Mouse (Mus musculus): ENCODE measurements at regions not wholly inside any gene's neighbourhood (a gene's known extent, or its start where the extent isn't known, plus 50 kb on each side); places are given as distances from the start of the nearest gene placed in this dataset.

- DNase-seq: peak; percentile 11
Measured at GRCm38 (mm10) chr16:78490245-78490644, 86.3 kb downstream of the D16Ertd472e start.

- DNase-seq: no peak
Measured at GRCm38 (mm10) chr16:78489604-78490003, 86.9 kb downstream of the D16Ertd472e start.

- DNase-seq: no peak
Measured at GRCm38 (mm10) chr16:78486531-78486930, 90.0 kb downstream of the D16Ertd472e start.

- DNase-seq: no peak
Measured at GRCm38 (mm10) chr16:78484319-78484718, 92.2 kb downstream of the D16Ertd472e start.

GRCm38 (mm10) chr16:78481571-78481970 is 94.9 kb downstream of the D16Ertd472e start:
- DNase-seq: no peak

- DNase-seq: no peak
Measured at GRCm38 (mm10) chr16:78481065-78481464, 95.4 kb downstream of the D16Ertd472e start.

- no peak for DNase-seq
Measured at GRCm38 (mm10) chr16:78480261-78480660, 96.2 kb downstream of the D16Ertd472e start.

GRCm38 (mm10) chr16:78473456-78473855 is 96.5 kb upstream of the Btg3 start:
- peak; percentile 20 for DNase-seq

- DNase-seq: no peak
Measured at GRCm38 (mm10) chr16:78459996-78460395, 83.0 kb upstream of the Btg3 start.

- no peak for DNase-seq
Measured at GRCm38 (mm10) chr16:78457731-78458151, 80.7 kb upstream of the Btg3 start.

- no peak for DNase-seq
Measured at GRCm38 (mm10) chr16:78456345-78456744, 79.4 kb upstream of the Btg3 start.

GRCm38 (mm10) chr16:78454509-78454908 is 77.5 kb upstream of the Btg3 start:
- DNase-seq: no peak

GRCm38 (mm10) chr16:78452303-78452702 is 75.3 kb upstream of the Btg3 start:
- no peak for DNase-seq

- DNase-seq: no peak
Measured at GRCm38 (mm10) chr16:78451750-78452149, 74.8 kb upstream of the Btg3 start.

- peak; percentile 19 for DNase-seq
Measured at GRCm38 (mm10) chr16:78451251-78451650, 74.3 kb upstream of the Btg3 start.

- DNase-seq: no peak
Measured at GRCm38 (mm10) chr16:78449231-78449630, 72.2 kb upstream of the Btg3 start.

- no peak for DNase-seq
Measured at GRCm38 (mm10) chr16:78443262-78443661, 66.3 kb upstream of the Btg3 start.

GRCm38 (mm10) chr16:78442830-78443229 is 65.8 kb upstream of the Btg3 start:
- DNase-seq: no peak

GRCm38 (mm10) chr16:78441961-78442360 is 65.0 kb upstream of the Btg3 start:
- DNase-seq: no peak

GRCm38 (mm10) chr16:78435707-78436106 is 58.7 kb upstream of the Btg3 start:
- no peak for DNase-seq

- DNase-seq: no peak
Measured at GRCm38 (mm10) chr16:78427470-78428041, 50.6 kb upstream of the Btg3 start.

All from kidney, adult 18-20 months (tissue).